Mouse (Mus musculus) heart, embryonic 15.5 days (tissue): Measurements from ENCODE around the gene Atp5b. TPM values are rescaled to one million over a fixed set of nuclear protein-coding genes. Genes with fewer than 3 reads are reported as not detected.
A peak's percentile ranks its signal among the peaks of the same experiment; 100 is the strongest.

ENCODE experiments used
- ATAC-seq: fragments of 200-750 bp; cut with Nextera tagmentation; replicated peaks from 2 replicates; pipeline ENCODE4 v1.8.0; 2017; ENCODE audit warnings: low read depth, moderate TSS enrichment; ENCODE audit not compliant: insufficient number of reproducible peaks, insufficient read depth, low FRiP score
- H3K27ac ChIP-seq: fragments of 300-500 bp; sonication (generic); 2 replicates; pipeline ENCODE4 v1.5.1; 2015; ENCODE audit warnings: mild to moderate bottlenecking, inconsistent platforms
- H3K27me3 ChIP-seq: fragments of 300-500 bp; sonication (generic); 2 replicates; pipeline ENCODE4 v1.6.1; 2015; ENCODE audit warnings: inconsistent platforms
- H3K36me3 ChIP-seq: fragments of 300-500 bp; sonication (generic); 2 replicates; pipeline ENCODE4 v1.6.1; 2015; ENCODE audit warnings: mild to moderate bottlenecking, inconsistent platforms
- H3K4me1 ChIP-seq: fragments of 300-500 bp; sonication (generic); replicated peaks from 2 replicates; pipeline ENCODE4 v1.6.1; 2015; ENCODE audit warnings: inconsistent platforms
- H3K4me2 ChIP-seq: fragments of 300-500 bp; sonication (generic); 2 replicates; pipeline ENCODE4 v1.6.1; 2015; ENCODE audit warnings: inconsistent platforms, mild to moderate bottlenecking, moderate library complexity
- H3K4me3 ChIP-seq: fragments of 300-500 bp; sonication (generic); 2 replicates; pipeline ENCODE4 v1.5.1; 2015; ENCODE audit warnings: mild to moderate bottlenecking, inconsistent platforms
- H3K9ac ChIP-seq: fragments of 300-500 bp; sonication (generic); 2 replicates; pipeline ENCODE4 v1.6.1; 2015; ENCODE audit warnings: mild to moderate bottlenecking, inconsistent platforms
- H3K9me3 ChIP-seq: fragments of 300-500 bp; sonication (generic); replicated peaks from 2 replicates; pipeline ENCODE4 v1.6.1; 2016; ENCODE audit warnings: inconsistent platforms
- WGBS: fragments of 180-500 bp; shearing (Covaris S2); methylation state at CpG from one replicate; pipeline ENCODE4 v1.1.7; 2015; ENCODE audit warnings: mixed read lengths; 5-methylcytosine and 5-hydroxymethylcytosine counted together
- polyA plus RNA-seq: library from polyadenylated mRNA; unstranded; fragments of >200 nt; fragmentation: Nextera tagmentation; extraction: Ambion mirVana; gene quantifications from 2 replicates; pipeline ENCODE4 v1.2.1, GENCODE M21; 2015

The Atp5b gene
- polyA plus RNA-seq, 1 experiment from 2014 or later, result 6,121 TPM

GRCm38 (mm10) chr10:128097587-128097971 is 14.5 kb downstream of the Atp5b start:
- Histone ChIP-seq H3K27ac (peak overlapping the region; percentile 79), H3K9ac (peak overlapping the region; percentile 97), H3K9me3 (no peaks in the 10 kb centered on the region), H3K27me3 (no peaks in the 10 kb centered on the region), H3K4me2 (peak overlapping the region; percentile 85), H3K36me3 (peaks cover 3% of the 10 kb centered on the region; the same call in 1 of the 2 replicates), H3K4me1 (peaks cover 43% of the 10 kb centered on the region), H3K4me3 (peak overlapping the region; percentile 99)
- no peak for ATAC-seq
- WGBS, result 0% methylated on average over 13 of the region's 13 CpGs

- H3K9ac ChIP-seq, result 0 out of 2 replicates have a peak overlapping the region, but pooled peaks have one; percentile 13
- peaks cover 4% of the 10 kb centered on the region; the same call in 1 of the 2 replicates for H3K4me1 ChIP-seq
- ATAC-seq, result peak; percentile 83; the same call in 1 of the 2 replicates
- H3K27me3 ChIP-seq, result no peaks in the 10 kb centered on the region
- no peak overlapping the region for H3K4me2 ChIP-seq
- WGBS, result 65% methylated on average over 4 of the region's 4 CpGs
- H3K27ac ChIP-seq, result peak overlapping the region; percentile 56
- H3K4me3 ChIP-seq, result no peak overlapping the region
- peaks cover 52% of the 10 kb centered on the region for H3K36me3 ChIP-seq
- no peaks in the 10 kb centered on the region for H3K9me3 ChIP-seq
These were observed 27.2 kb downstream of the Atp5b start for GRCm38 (mm10) chr10:128110103-128110761.

GRCm38 (mm10) chr10:128111227-128111626 is 28.2 kb downstream of the Atp5b start:
- Histone ChIP-seq H3K9me3 (no peaks in the 10 kb centered on the region), H3K27ac (no peak overlapping the region), H3K27me3 (no peaks in the 10 kb centered on the region), H3K4me3 (no peak overlapping the region), H3K4me2 (no peak overlapping the region), H3K9ac (no peak overlapping the region), H3K4me1 (peaks cover 4% of the 10 kb centered on the region; the same call in 1 of the 2 replicates), H3K36me3 (peaks cover 61% of the 10 kb centered on the region)
- no peak for ATAC-seq

DNA sequence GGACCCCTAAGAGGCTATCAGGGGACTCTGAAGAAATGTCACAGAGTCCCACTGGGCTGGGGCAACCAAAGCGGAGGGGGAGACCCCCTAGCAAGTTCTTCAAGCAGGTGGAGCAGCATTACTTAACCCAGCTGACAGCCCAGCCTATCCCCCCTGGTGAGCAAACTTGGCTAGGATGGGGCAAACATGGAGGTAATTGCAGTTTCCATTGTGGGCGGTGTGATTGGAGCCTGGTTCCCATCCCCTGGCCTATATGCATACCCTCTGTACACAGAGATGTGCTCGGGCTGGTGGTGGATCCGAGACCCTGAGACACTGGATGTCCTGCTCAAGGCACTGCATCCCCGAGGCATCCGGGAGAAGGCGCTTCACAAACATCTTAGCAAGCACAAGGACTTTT is 40.8 kb downstream of the Atp5b start:
- no peaks in the 10 kb centered on the region for H3K9me3 ChIP-seq
- H3K4me2 ChIP-seq, result no peak overlapping the region
- no peak overlapping the region for H3K4me3 ChIP-seq
- H3K27me3 ChIP-seq, result no peaks in the 10 kb centered on the region
- WGBS, result 92% methylated on average over 7 of the region's 7 CpGs
- H3K36me3 ChIP-seq, result peaks cover 92% of the 10 kb centered on the region
- peaks cover 3% of the 10 kb centered on the region; the same call in 1 of the 2 replicates for H3K4me1 ChIP-seq
- H3K27ac ChIP-seq, result no peak overlapping the region
- no peak for ATAC-seq
- H3K9ac ChIP-seq, result no peak overlapping the region

DNA sequence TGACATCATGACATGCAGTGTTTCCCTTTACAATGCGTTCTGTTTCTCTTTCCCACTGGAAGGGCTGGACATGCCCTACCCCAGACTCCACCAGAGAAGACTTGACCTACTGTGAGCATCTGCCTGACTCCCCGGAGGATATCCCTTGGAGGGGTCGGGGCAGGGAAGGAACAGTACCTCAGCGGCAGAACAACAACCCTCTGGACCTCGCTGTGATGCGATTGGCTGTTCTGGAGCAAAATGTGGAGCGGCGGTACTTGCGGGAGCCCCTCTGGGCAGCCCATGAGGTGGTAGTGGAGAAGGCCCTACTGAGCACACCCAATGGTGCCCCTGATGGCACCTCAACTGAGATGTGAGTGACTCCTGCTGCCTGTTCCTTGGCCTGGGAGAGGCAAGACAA is 41.8 kb downstream of the Atp5b start:
- no peak for ATAC-seq
- Histone ChIP-seq H3K4me2 (no peak overlapping the region), H3K9me3 (no peaks in the 10 kb centered on the region), H3K4me1 (peaks cover 3% of the 10 kb centered on the region; the same call in 1 of the 2 replicates), H3K27ac (no peak overlapping the region), H3K4me3 (no peak overlapping the region), H3K36me3 (peaks cover 85% of the 10 kb centered on the region), H3K27me3 (no peaks in the 10 kb centered on the region), H3K9ac (no peak overlapping the region)
- WGBS, result 92% methylated on average over 9 of the region's 9 CpGs

- H3K9me3 ChIP-seq, result no peaks in the 10 kb centered on the region
- H3K9ac ChIP-seq, result no peak overlapping the region
- H3K4me3 ChIP-seq, result no peak overlapping the region
- WGBS, result 85% methylated on average over 14 of the region's 14 CpGs
- peaks cover 3% of the 10 kb centered on the region; the same call in 1 of the 2 replicates for H3K4me1 ChIP-seq
- no peak overlapping the region for H3K27ac ChIP-seq
- H3K36me3 ChIP-seq, result peaks cover 77% of the 10 kb centered on the region
- H3K4me2 ChIP-seq, result no peak overlapping the region
- no peak for ATAC-seq
- no peaks in the 10 kb centered on the region for H3K27me3 ChIP-seq
These were observed 42.9 kb downstream of the Atp5b start for GRCm38 (mm10) chr10:128125951-128126350.

GRCm38 (mm10) chr10:128127497-128127896 is 44.4 kb downstream of the Atp5b start:
- Histone ChIP-seq H3K36me3 (peaks cover 72% of the 10 kb centered on the region), H3K27ac (no peak overlapping the region), H3K4me2 (no peak overlapping the region), H3K9ac (no peak overlapping the region), H3K27me3 (no peaks in the 10 kb centered on the region), H3K4me3 (no peak overlapping the region), H3K9me3 (no peaks in the 10 kb centered on the region), H3K4me1 (peaks cover 3% of the 10 kb centered on the region; the same call in 1 of the 2 replicates)
- ATAC-seq, result no peak
- WGBS, result 71% methylated on average over 5 of the region's 5 CpGs

- H3K4me1 ChIP-seq, result peaks cover 3% of the 10 kb centered on the region; the same call in 1 of the 2 replicates
- H3K4me2 ChIP-seq, result no peak overlapping the region
- no peak for ATAC-seq
- no peak overlapping the region for H3K4me3 ChIP-seq
- 85% methylated on average over 8 of the region's 8 CpGs for WGBS
- no peak overlapping the region for H3K27ac ChIP-seq
- no peak overlapping the region for H3K9ac ChIP-seq
- H3K9me3 ChIP-seq, result no peaks in the 10 kb centered on the region
- H3K36me3 ChIP-seq, result peaks cover 66% of the 10 kb centered on the region
- no peaks in the 10 kb centered on the region for H3K27me3 ChIP-seq
These were observed 45.1 kb downstream of the Atp5b start for GRCm38 (mm10) chr10:128128143-128128542.

- Histone ChIP-seq H3K9ac (no peak overlapping the region), H3K9me3 (no peaks in the 10 kb centered on the region), H3K36me3 (peaks cover 53% of the 10 kb centered on the region), H3K27me3 (no peaks in the 10 kb centered on the region), H3K4me2 (no peak overlapping the region), H3K4me1 (peaks cover 3% of the 10 kb centered on the region; the same call in 1 of the 2 replicates), H3K4me3 (no peak overlapping the region), H3K27ac (no peak overlapping the region)
- 75% methylated on average over 3 of the region's 3 CpGs for WGBS
- ATAC-seq, result no peak
These were observed 48.2 kb downstream of the Atp5b start for GRCm38 (mm10) chr10:128131297-128131696.

- Histone ChIP-seq H3K27me3 (no peaks in the 10 kb centered on the region), H3K36me3 (peaks cover 48% of the 10 kb centered on the region), H3K4me2 (no peak overlapping the region), H3K9me3 (no peaks in the 10 kb centered on the region), H3K4me1 (peaks cover 3% of the 10 kb centered on the region; the same call in 1 of the 2 replicates), H3K9ac (no peak overlapping the region), H3K4me3 (no peak overlapping the region), H3K27ac (no peak overlapping the region)
- no peak for ATAC-seq
These were observed 48.7 kb downstream of the Atp5b start for GRCm38 (mm10) chr10:128131812-128132211.

- ATAC-seq, result no peak
- 56% methylated on average over 13 of the region's 13 CpGs for WGBS
- Histone ChIP-seq H3K4me1 (no peaks in the 10 kb centered on the region), H3K4me3 (no peak overlapping the region), H3K27me3 (no peaks in the 10 kb centered on the region), H3K9me3 (no peaks in the 10 kb centered on the region), H3K9ac (no peak overlapping the region), H3K36me3 (peaks cover 51% of the 10 kb centered on the region), H3K27ac (no peak overlapping the region), H3K4me2 (no peak overlapping the region)
These were observed 50.7 kb downstream of the Atp5b start for GRCm38 (mm10) chr10:128133650-128134332.
